Mouse (Mus musculus) gastrocnemius, adult 8-10 months (tissue): ENCODE results near the gene Osbp2. TPM values are rescaled to one million over a fixed set of nuclear protein-coding genes. Genes with fewer than 3 reads are reported as not detected.

Experiments used
- total RNA-seq, 4 experiments: library from RNA; stranded (reverse); gene quantifications; 2 replicates each; pipeline ENCODE4 v1.2.4; 2022

Osbp2 gene
- total RNA-seq, 4 experiments from 2014 or later = 0.75 to 1.6 (median 1.0) TPM

Other genes starting within 250 kb of the Osbp2 start
- gene Morc2a, start 214.7 kb downstream of the Osbp2 start, total RNA-seq = 10 to 100 TPM; 17.1 to 23.4 (median 19.6) TPM
- under 1 TPM; 0.11 to 0.36 (median 0.15) TPM for gene 4921536K21Rik, start 31.2 kb upstream of the Osbp2 start, total RNA-seq
- gene Dusp18, start 31.3 kb upstream of the Osbp2 start, total RNA-seq = 10 to 100 TPM in 3 of 4 experiments, 1 to 10 TPM in 1; 7.3 to 18.4 (median 14.0) TPM
- 10 to 100 TPM; 19.5 to 24.6 (median 21.4) TPM for gene Slc35e4, start 50.8 kb upstream of the Osbp2 start, total RNA-seq
- gene Tcn2, start 68.3 kb upstream of the Osbp2 start, total RNA-seq = 10 to 100 TPM; 11.6 to 17.3 (median 13.2) TPM
- gene Pes1, start 100.1 kb upstream of the Osbp2 start, total RNA-seq = 10 to 100 TPM; 25.1 to 33.5 (median 29.8) TPM
- gene 4930556J24Rik, start 112.9 kb upstream of the Osbp2 start, total RNA-seq = not detected
- under 1 TPM in 2 of 4 experiments, not detected in 2; 0.24 to 0.31 TPM for gene Gal3st1, start 119.7 kb upstream of the Osbp2 start, total RNA-seq
- not detected for gene Sec14l4, start 167.6 kb upstream of the Osbp2 start, total RNA-seq
- gene Sec14l3, start 200.9 kb upstream of the Osbp2 start, total RNA-seq = not detected
- 10 to 100 TPM; 37.5 to 49.4 (median 44.0) TPM for gene Mtfp1, start 231.5 kb upstream of the Osbp2 start, total RNA-seq